Mouse (Mus musculus): ENCODE results near the gene Glyctk.

DNA sequence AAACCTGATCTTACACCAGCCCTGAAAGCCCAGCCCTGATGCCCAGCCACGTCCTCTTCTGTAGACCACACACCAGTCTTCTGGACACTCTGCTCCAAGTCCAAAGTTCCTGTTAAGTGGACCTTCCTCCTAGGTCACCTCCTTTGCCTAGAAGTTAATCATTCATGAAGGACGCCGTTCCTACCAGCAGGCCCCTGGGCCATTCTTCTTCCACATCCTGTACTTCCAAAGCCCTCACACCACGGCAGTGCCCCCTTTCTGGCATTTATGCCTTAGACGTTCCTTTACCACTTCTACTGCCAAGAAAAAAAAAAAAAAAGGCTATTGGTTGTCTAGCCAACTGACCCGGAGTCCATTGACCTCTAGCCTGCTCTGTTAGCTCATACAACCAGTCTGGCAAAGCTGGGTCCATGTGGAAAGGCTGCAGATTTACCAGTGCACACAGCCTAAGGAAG is at the start of gene Glyctk:
- no peak for TF ChIP-seq POLR2A (IDR thresholded peaks at IDR 0.05; ENCODE audit: borderline replicate concordance, low read depth, low read length)
- no peak for TF ChIP-seq CTCF (IDR thresholded peaks at IDR 0.05; ENCODE audit: low read depth, low read length)
